Mouse (Mus musculus) neural tube, embryonic 13.5 days (tissue): ENCODE measurements around the gene Nol4l. TPM values are rescaled to one million over a fixed set of nuclear protein-coding genes. Genes with fewer than 3 reads are reported as not detected.
A peak's percentile ranks its signal among the peaks of the same experiment; 100 is the strongest.

ENCODE experiments used
- ATAC-seq: fragments of 200-750 bp; cut with Nextera tagmentation; 2 replicates; pipeline ENCODE4 v1.8.0; 2017; ENCODE audit warnings: low read depth, mild to moderate bottlenecking, moderate TSS enrichment, moderate library complexity
- H3K27ac ChIP-seq: fragments of 300-500 bp; sonication (generic); replicated peaks from 2 replicates; pipeline ENCODE4 v1.5.1; 2015; ENCODE audit warnings: moderate library complexity, mild to moderate bottlenecking, inconsistent platforms
- H3K27me3 ChIP-seq: fragments of 300-500 bp; sonication (generic); 2 replicates; pipeline ENCODE4 v1.6.1; 2015; ENCODE audit warnings: mild to moderate bottlenecking, inconsistent platforms
- H3K36me3 ChIP-seq: fragments of 300-500 bp; sonication (generic); 2 replicates; pipeline ENCODE4 v1.6.1; 2015; ENCODE audit warnings: mild to moderate bottlenecking, inconsistent platforms
- H3K4me1 ChIP-seq: fragments of 300-500 bp; sonication (generic); replicated peaks from 2 replicates; pipeline ENCODE4 v1.6.1; 2015; ENCODE audit warnings: inconsistent platforms
- H3K4me2 ChIP-seq: fragments of 300-500 bp; sonication (generic); 2 replicates; pipeline ENCODE4 v1.6.1; 2015; ENCODE audit warnings: inconsistent platforms, mild to moderate bottlenecking, moderate library complexity
- H3K4me3 ChIP-seq: fragments of 300-500 bp; sonication (generic); 2 replicates; pipeline ENCODE4 v1.5.1; 2015; ENCODE audit warnings: mild to moderate bottlenecking, inconsistent platforms
- H3K9ac ChIP-seq: fragments of 300-500 bp; sonication (generic); 2 replicates; pipeline ENCODE4 v1.6.1; 2015; ENCODE audit warnings: moderate library complexity, mild to moderate bottlenecking, inconsistent platforms
- H3K9me3 ChIP-seq: fragments of 300-500 bp; sonication (generic); 2 replicates; pipeline ENCODE4 v1.6.1; 2016; ENCODE audit warnings: inconsistent platforms
- WGBS: fragments of 180-500 bp; shearing (Covaris S2); methylation state at CpG from one replicate; pipeline ENCODE4 v1.1.7; 2015; 5-methylcytosine and 5-hydroxymethylcytosine counted together
- polyA plus RNA-seq: library from polyadenylated mRNA; unstranded; fragments of >200 nt; fragmentation: Nextera tagmentation; extraction: Ambion mirVana; gene quantifications from 2 replicates; pipeline ENCODE4 v1.2.1, GENCODE M21; 2015

Gene Nol4l
- polyA plus RNA-seq, 1 experiment from 2014 or later = 40.8 TPM

DNA sequence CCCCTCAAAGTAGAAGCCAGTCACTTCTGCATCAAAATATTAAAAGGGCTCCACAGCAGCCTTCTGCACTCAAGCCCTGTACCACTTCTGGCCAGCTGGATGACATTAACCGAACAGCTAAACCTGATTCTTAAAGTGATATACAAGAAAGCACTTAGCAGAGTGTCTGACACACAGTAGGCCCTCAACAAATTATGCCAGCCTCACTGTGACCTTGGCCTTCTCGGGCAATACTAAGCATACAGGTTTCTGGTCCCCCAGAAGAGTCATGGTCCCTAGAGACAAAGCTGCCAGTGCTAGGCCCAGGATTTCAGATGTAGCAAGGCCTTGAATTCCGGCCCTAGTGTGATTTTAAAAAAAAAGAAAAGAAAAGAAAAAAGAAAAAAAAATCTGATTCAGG is 9.1 kb upstream of the Nol4l start:
- no peaks in the 10 kb centered on the region; the same call in 1 of the 2 replicates for H3K27me3 ChIP-seq
- no peak overlapping the region for H3K27ac ChIP-seq
- WGBS = 90% methylated on average over 3 of the region's 3 CpGs
- no peak overlapping the region for H3K4me2 ChIP-seq
- no peak for ATAC-seq
- no peak overlapping the region for H3K4me3 ChIP-seq
- H3K36me3 ChIP-seq = no peaks in the 10 kb centered on the region
- H3K9ac ChIP-seq = no peak overlapping the region
- 0 out of 2 replicates have a peak, but pooled peaks cover 2% of the 10 kb centered on the region for H3K4me1 ChIP-seq
- no peaks in the 10 kb centered on the region for H3K9me3 ChIP-seq

DNA sequence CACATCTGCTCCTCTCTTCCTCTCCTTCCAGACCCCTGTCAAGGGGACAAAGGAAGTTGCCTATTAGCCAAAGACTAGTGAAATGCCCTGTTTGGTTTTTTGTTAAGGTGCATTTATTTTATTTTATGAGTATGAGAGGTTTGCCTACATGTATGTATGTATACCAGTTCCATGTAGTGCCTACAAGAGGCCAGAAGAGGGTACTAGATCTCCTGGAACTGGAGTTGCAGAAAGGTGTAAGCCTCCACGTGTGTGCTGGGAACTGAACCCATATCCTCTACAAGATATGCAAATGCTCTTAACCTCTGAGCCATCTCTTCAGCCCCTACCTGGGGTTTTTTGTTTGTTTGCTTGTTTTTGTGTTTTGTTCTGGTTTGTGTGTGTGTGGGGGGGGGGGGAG is 4.2 kb upstream of the Nol4l start:
- Histone ChIP-seq H3K4me1 (peaks cover 8% of the 10 kb centered on the region), H3K27ac (no peak overlapping the region), H3K36me3 (no peaks in the 10 kb centered on the region), H3K4me2 (no peak overlapping the region), H3K9me3 (no peaks in the 10 kb centered on the region), H3K9ac (no peak overlapping the region), H3K27me3 (peaks cover 16% of the 10 kb centered on the region), H3K4me3 (no peak overlapping the region)
- 83% methylated on average over 1 of the region's 1 CpGs for WGBS
- no peak for ATAC-seq

- WGBS = 58% methylated on average over 5 of the region's 5 CpGs
- Histone ChIP-seq H3K9me3 (no peaks in the 10 kb centered on the region), H3K36me3 (no peaks in the 10 kb centered on the region), H3K4me3 (no peak overlapping the region; the same call in 1 of the 2 replicates), H3K27ac (no peak overlapping the region), H3K4me1 (peaks cover 35% of the 10 kb centered on the region), H3K27me3 (peaks cover 16% of the 10 kb centered on the region), H3K9ac (no peak overlapping the region), H3K4me2 (no peak overlapping the region)
- ATAC-seq = no peak
These were observed 1.2 kb upstream of the Nol4l start for GRCm38 (mm10) chr2:153530948-153531347.

GRCm38 (mm10) chr2:153529365-153529781 is 398 bp downstream of the Nol4l start:
- ATAC-seq = peak; percentile 21
- Histone ChIP-seq H3K27me3 (peaks cover 16% of the 10 kb centered on the region), H3K36me3 (no peaks in the 10 kb centered on the region), H3K4me2 (peak overlapping the region; percentile 88), H3K9ac (peak overlapping the region; percentile 92), H3K4me1 (peaks cover 50% of the 10 kb centered on the region), H3K9me3 (no peaks in the 10 kb centered on the region), H3K4me3 (peak overlapping the region; percentile 80), H3K27ac (peak overlapping the region; percentile 95)
- WGBS = under 1% methylated on average over 49 of the region's 53 CpGs

- Histone ChIP-seq H3K4me2 (peak overlapping the region; percentile 88), H3K36me3 (no peaks in the 10 kb centered on the region), H3K27me3 (peaks cover 16% of the 10 kb centered on the region), H3K27ac (peak overlapping the region; percentile 95), H3K4me1 (peaks cover 54% of the 10 kb centered on the region), H3K4me3 (peak overlapping the region; percentile 80), H3K9me3 (no peaks in the 10 kb centered on the region), H3K9ac (peak overlapping the region; percentile 92)
- WGBS = 1% methylated on average over 32 of the region's 70 CpGs
- peak; percentile 52 for ATAC-seq
These were observed 1.0 kb downstream of the Nol4l start for GRCm38 (mm10) chr2:153528571-153529364.

DNA sequence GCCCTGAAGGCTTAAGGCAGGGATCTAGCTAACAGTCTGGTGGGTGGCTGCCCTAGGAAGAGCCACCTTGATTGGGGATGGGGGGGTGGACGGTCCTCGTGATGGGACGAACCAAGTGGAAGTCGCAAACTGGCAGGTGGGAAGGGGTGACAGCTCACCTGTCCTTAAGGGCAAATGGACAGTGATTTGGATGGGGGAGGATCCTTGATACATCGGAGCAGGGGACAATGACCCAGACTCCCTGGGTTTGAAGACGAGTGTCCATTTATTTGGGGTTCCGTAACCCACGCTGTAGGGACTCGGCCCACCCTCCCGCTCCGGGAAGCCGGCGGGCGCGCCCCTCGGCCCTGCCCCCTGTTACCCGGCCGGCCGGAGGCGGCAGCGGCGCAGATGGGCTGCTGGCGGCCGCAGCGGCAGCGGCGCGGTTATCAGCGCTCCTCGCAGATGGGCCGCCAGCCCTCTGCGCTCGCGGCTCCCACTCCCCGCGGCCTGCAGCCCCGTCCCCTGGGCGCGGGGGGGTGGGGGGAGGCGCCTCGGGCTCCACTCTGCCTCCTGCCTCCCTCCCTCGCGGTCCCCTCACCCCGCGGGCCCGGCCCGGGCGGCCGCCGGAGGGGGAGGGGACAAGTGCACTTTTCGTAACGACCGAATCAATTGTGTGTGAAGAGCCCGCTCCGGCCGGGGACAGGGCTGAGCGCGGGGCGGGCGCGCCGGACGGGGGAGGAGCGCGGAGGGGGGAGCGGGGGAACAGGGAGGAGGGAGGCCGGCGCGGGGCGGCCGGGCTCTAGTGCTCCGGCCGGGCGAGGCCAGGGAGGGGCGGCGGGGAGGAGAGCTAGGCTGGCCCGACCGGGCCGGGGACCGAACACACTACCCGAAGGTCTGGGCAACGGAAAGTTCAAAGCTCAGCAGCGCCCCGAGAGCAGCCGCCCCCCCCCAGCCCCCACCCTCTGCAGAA is 1.9 kb downstream of the Nol4l start:
- peak; percentile 49 for ATAC-seq
- H3K36me3 ChIP-seq = no peaks in the 10 kb centered on the region
- peak overlapping the region; percentile 80 for H3K4me3 ChIP-seq
- H3K4me2 ChIP-seq = peak overlapping the region; percentile 88
- no peaks in the 10 kb centered on the region for H3K9me3 ChIP-seq
- H3K27me3 ChIP-seq = peaks cover 16% of the 10 kb centered on the region
- H3K9ac ChIP-seq = peak overlapping the region; percentile 92
- WGBS = 1% methylated on average over 63 of the region's 85 CpGs
- peak overlapping the region; percentile 95 for H3K27ac ChIP-seq
- H3K4me1 ChIP-seq = peaks cover 63% of the 10 kb centered on the region

GRCm38 (mm10) chr2:153526850-153527530 is 2.8 kb downstream of the Nol4l start:
- peak overlapping the region; percentile 88 for H3K4me2 ChIP-seq
- no peaks in the 10 kb centered on the region for H3K9me3 ChIP-seq
- WGBS = 39% methylated on average over 9 of the region's 9 CpGs
- peaks cover 14% of the 10 kb centered on the region for H3K27me3 ChIP-seq
- peak overlapping the region; percentile 92 for H3K9ac ChIP-seq
- H3K36me3 ChIP-seq = no peaks in the 10 kb centered on the region
- H3K27ac ChIP-seq = peak overlapping the region; percentile 95
- peaks cover 72% of the 10 kb centered on the region for H3K4me1 ChIP-seq
- H3K4me3 ChIP-seq = peak overlapping the region; percentile 80
- ATAC-seq = no peak

- peaks cover 79% of the 10 kb centered on the region for H3K4me1 ChIP-seq
- no peak overlapping the region for H3K4me3 ChIP-seq
- 16% methylated on average over 10 of the region's 10 CpGs for WGBS
- H3K9me3 ChIP-seq = no peaks in the 10 kb centered on the region
- peak overlapping the region; percentile 95 for H3K27ac ChIP-seq
- no peaks in the 10 kb centered on the region for H3K36me3 ChIP-seq
- 0 out of 2 replicates have a peak overlapping the region, but pooled peaks have one; percentile 92 for H3K9ac ChIP-seq
- peaks cover 5% of the 10 kb centered on the region; the same call in 1 of the 2 replicates for H3K27me3 ChIP-seq
- peak overlapping the region; percentile 88; the same call in 1 of the 2 replicates for H3K4me2 ChIP-seq
- ATAC-seq = no peak
These were observed 3.9 kb downstream of the Nol4l start for GRCm38 (mm10) chr2:153525906-153526311.

DNA sequence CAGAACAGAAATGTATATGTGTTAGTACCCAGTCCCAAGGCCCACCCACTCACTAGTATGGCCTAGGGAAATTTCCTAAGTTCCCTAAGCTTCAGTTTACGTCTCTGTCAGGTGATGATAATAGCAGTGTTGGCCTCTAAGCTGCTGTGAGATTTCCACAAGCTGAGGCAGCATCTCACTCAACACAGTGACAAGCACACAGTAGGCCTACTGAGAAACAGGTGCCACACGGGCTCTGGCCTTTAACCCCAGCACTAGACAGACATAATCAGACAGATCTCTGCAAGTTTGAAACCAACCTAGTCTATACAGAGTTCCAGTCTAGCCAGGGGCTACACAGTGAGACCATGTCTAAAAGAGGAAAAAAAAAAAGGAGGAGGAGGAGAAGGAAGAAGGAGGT is 5.0 kb downstream of the Nol4l start:
- no peak for ATAC-seq
- Histone ChIP-seq H3K9ac (no peak overlapping the region), H3K4me2 (no peak overlapping the region), H3K27ac (peak overlapping the region; percentile 52; the same call in 1 of the 2 replicates), H3K27me3 (no peaks in the 10 kb centered on the region), H3K4me3 (no peak overlapping the region), H3K4me1 (peaks cover 76% of the 10 kb centered on the region), H3K9me3 (no peaks in the 10 kb centered on the region), H3K36me3 (no peaks in the 10 kb centered on the region)
- 64% methylated on average over 2 of the region's 2 CpGs for WGBS

DNA sequence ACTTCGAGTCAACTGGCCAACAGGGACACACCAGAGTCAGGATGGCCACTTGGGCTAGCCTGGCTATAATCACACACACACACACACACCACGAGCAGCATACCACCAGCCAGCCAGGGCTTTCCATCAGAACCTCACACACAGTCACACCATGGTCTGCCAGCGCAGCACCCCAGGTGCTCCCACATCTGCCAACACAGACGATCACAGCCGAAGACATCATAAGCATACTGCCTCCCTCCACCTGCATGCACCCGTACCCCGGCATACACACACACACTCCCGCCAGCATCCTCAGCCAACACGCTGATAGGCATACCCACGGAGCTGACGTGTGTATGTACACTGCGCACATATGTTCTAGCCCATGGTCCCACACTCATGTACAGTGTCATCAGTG is 6.1 kb downstream of the Nol4l start:
- no peak overlapping the region for H3K4me3 ChIP-seq
- H3K36me3 ChIP-seq = no peaks in the 10 kb centered on the region
- no peak for ATAC-seq
- no peak overlapping the region for H3K27ac ChIP-seq
- H3K4me2 ChIP-seq = no peak overlapping the region
- H3K9ac ChIP-seq = no peak overlapping the region
- H3K27me3 ChIP-seq = no peaks in the 10 kb centered on the region
- 78% methylated on average over 12 of the region's 12 CpGs for WGBS
- H3K4me1 ChIP-seq = peaks cover 75% of the 10 kb centered on the region
- no peaks in the 10 kb centered on the region for H3K9me3 ChIP-seq

DNA sequence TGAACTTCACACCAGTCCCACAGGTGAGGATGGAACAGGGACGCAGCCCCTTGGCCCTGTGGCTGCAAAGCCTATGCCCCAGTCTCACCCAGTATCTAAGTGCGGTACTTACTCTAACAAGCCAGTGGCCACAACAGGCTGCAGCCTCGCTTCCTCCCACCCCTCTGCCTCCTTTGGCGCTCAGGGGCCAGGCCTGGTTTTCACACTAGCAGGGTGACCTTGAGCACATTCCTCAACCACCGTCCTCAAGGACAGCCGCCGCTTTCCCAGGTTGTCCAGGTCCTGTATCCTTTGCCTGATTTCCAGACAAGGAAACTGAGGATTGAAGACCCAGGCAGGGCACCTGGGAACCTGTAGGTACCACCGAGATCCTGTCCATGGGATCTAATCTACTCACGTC is 6.6 kb downstream of the Nol4l start:
- Histone ChIP-seq H3K4me1 (peaks cover 70% of the 10 kb centered on the region), H3K9ac (no peak overlapping the region), H3K36me3 (no peaks in the 10 kb centered on the region), H3K4me2 (no peak overlapping the region), H3K27me3 (no peaks in the 10 kb centered on the region), H3K27ac (0 out of 2 replicates have a peak overlapping the region, but pooled peaks have one; percentile 23), H3K4me3 (no peak overlapping the region), H3K9me3 (no peaks in the 10 kb centered on the region)
- 62% methylated on average over 9 of the region's 9 CpGs for WGBS
- no peak for ATAC-seq
